Mouse (Mus musculus) adipocyte (in vitro differentiated cells): Measurements from ENCODE around the gene Itga7.
A peak's percentile ranks its signal among the peaks of the same experiment; 100 is the strongest.

Source experiments
- DNase-seq: peaks from one replicate; pipeline ENCODE4 v3.0.0-alpha.2; 2016; ENCODE audit warnings: low spot score

Itga7 gene

GRCm38 (mm10) chr10:128933574-128933973, at the start of gene Itga7:
Gene Itga7 (plus strand): TSS chr10:128933818.
- DNase-seq = no peak

GRCm38 (mm10) chr10:128888941-128889827, 44.4 kb upstream of the Itga7 start:
- DNase-seq = no peak

- no peak for DNase-seq
These were observed 43.8 kb upstream of the Itga7 start for GRCm38 (mm10) chr10:128889846-128890245.

GRCm38 (mm10) chr10:128890383-128891295, 43.0 kb upstream of the Itga7 start:
- no peak for DNase-seq

- DNase-seq = peak; percentile 41
These were observed 42.1 kb upstream of the Itga7 start, which contains the start of gene Gdf11 for GRCm38 (mm10) chr10:128891296-128892094. Gene Gdf11 (minus strand): TSS chr10:128891718.

GRCm38 (mm10) chr10:128892246-128892645, 41.4 kb upstream of the Itga7 start:
- DNase-seq = no peak

- DNase-seq = peak; percentile 92
These were observed 38.2 kb upstream of the Itga7 start for GRCm38 (mm10) chr10:128895437-128895836.

- no peak for DNase-seq
These were observed 37.5 kb upstream of the Itga7 start for GRCm38 (mm10) chr10:128895952-128896693.

GRCm38 (mm10) chr10:128896807-128897206, 36.8 kb upstream of the Itga7 start:
- no peak for DNase-seq

GRCm38 (mm10) chr10:128897501-128897900, 36.1 kb upstream of the Itga7 start:
- DNase-seq = no peak

GRCm38 (mm10) chr10:128899759-128900490, 33.7 kb upstream of the Itga7 start:
- peak; percentile 67 for DNase-seq

GRCm38 (mm10) chr10:128900698-128901097, 32.9 kb upstream of the Itga7 start, which contains the start of gene Cd63:
Gene Cd63 (plus strand): TSS chr10:128900989.
- DNase-seq = no peak

- no peak for DNase-seq
These were observed 32.2 kb upstream of the Itga7 start for GRCm38 (mm10) chr10:128901409-128901808.

GRCm38 (mm10) chr10:128902409-128902988, 31.1 kb upstream of the Itga7 start:
- DNase-seq = no peak

- DNase-seq = no peak
These were observed 28.8 kb upstream of the Itga7 start for GRCm38 (mm10) chr10:128904812-128905211.

GRCm38 (mm10) chr10:128908778-128909448, 24.7 kb upstream of the Itga7 start:
- peak; percentile 70 for DNase-seq

GRCm38 (mm10) chr10:128909567-128910028, 24.0 kb upstream of the Itga7 start:
- peak; percentile 88 for DNase-seq

- DNase-seq = peak; percentile 70
These were observed 23.4 kb upstream of the Itga7 start for GRCm38 (mm10) chr10:128910066-128910841.
